Mouse (Mus musculus) myocyte (in vitro differentiated cells): ENCODE data around the gene Dhrs11.

Source experiments
- CEBPB ChIP-seq: IDR thresholded peaks from 2 replicates; pipeline ENCODE4 v1.6.1; 2011; ENCODE audit warnings: mild to moderate bottlenecking, moderate library complexity; ENCODE audit not compliant: poor library complexity, insufficient read depth, severe bottlenecking
- E2F4 ChIP-seq: IDR thresholded peaks from one replicate; pipeline ENCODE4 v1.6.1; 2011; ENCODE audit warnings: mild to moderate bottlenecking, control low read depth, moderate library complexity; ENCODE audit not compliant: insufficient read depth
- MAX ChIP-seq: IDR thresholded peaks from one replicate; pipeline ENCODE4 v1.6.1; 2011; ENCODE audit warnings: low read depth, mild to moderate bottlenecking, control low read depth
- MYOD1 ChIP-seq, 3 experiments: IDR thresholded peaks; one replicate each; pipeline ENCODE4 v1.6.1; 2011; ENCODE audit warnings: control low read depth in 2 of 3, low read depth in 2 of 3, mild to moderate bottlenecking in 2 of 3, moderate library complexity in 1 of 3; ENCODE audit not compliant: insufficient read length in 2 of 3, control insufficient read depth in 1 of 3
- MYOG ChIP-seq, 3 experiments: IDR thresholded peaks; one replicate each; pipeline ENCODE4 v1.6.1; 2011; ENCODE audit warnings: control low read depth in 2 of 3, low read depth in 2 of 3, mild to moderate bottlenecking in 2 of 3; ENCODE audit not compliant: insufficient read length in 2 of 3, control insufficient read depth in 1 of 3, insufficient read depth in 1 of 3
- POLR2A ChIP-seq: IDR thresholded peaks from one replicate; pipeline ENCODE4 v1.6.1; 2011; ENCODE audit warnings: low read depth, mild to moderate bottlenecking, control low read depth, moderate library complexity; ENCODE audit not compliant: insufficient read length
- POLR2AphosphoS2 ChIP-seq: IDR thresholded peaks from one replicate; pipeline ENCODE4 v1.6.1; 2011; ENCODE audit warnings: low read depth, control low read depth; ENCODE audit not compliant: insufficient read length
- REST ChIP-seq: IDR thresholded peaks from one replicate; pipeline ENCODE4 v1.6.1; 2011; ENCODE audit warnings: mild to moderate bottlenecking, control low read depth, moderate library complexity; ENCODE audit not compliant: insufficient read depth, insufficient read length
- TCF12 ChIP-seq: IDR thresholded peaks from one replicate; pipeline ENCODE4 v1.6.1; 2011; ENCODE audit warnings: mild to moderate bottlenecking, control low read depth; ENCODE audit not compliant: poor library complexity, insufficient read depth, severe bottlenecking
- USF1 ChIP-seq: IDR thresholded peaks from one replicate; pipeline ENCODE4 v1.6.1; 2011; ENCODE audit warnings: low read depth, mild to moderate bottlenecking, control low read depth, moderate library complexity

- TF ChIP-seq POLR2A (no peak), E2F4 (no peak), TCF12 (no peak), MYOD1 (IDR thresholded peaks at IDR 0.05; ENCODE audit: control insufficient read depth in 1 of 3, insufficient read length in 2 of 3, low read depth in 2 of 3) (no peak), POLR2AphosphoS2 (no peak), USF1 (no peak), MAX (no peak), CEBPB (no peak), MYOG (IDR thresholded peaks at IDR 0.05; ENCODE audit: control insufficient read depth in 1 of 3, insufficient read depth in 1 of 3, insufficient read length in 2 of 3, low read depth in 2 of 3) (no peak), REST (no peak)
These were observed 36.5 kb upstream of the Dhrs11 start for GRCm38 (mm10) chr11:84865268-84865667.
